Comparison of ENCODE assay signal across 15 mouse cellular contexts in genomic region chr10:13292026-13292425, GRCm38 (mm10).
"Had no signal": no experiment of that assay in that cellular context is flagged by ENCODE, and none has a peak within 500 bp of the region (broad histone marks: within the 10 kb centered on the region; RNA-seq: fewer than 3 reads in every experiment).

No protein-coding gene starts in this region.

- ATAC-seq: liver, embryonic 12.5 days; midbrain, embryonic 16.5 days had no signal

- H3K4me1 ChIP-seq: liver, embryonic 12.5 days; midbrain, embryonic 12.5 days had no signal

- H3K9ac ChIP-seq: kidney, embryonic 15.5 days; limb, embryonic 15.5 days; liver, embryonic 12.5 days; lung, embryonic 14.5 days; midbrain, embryonic 12.5 days had no signal

- H3K9me3 ChIP-seq: kidney, embryonic 15.5 days; limb, embryonic 15.5 days; liver, embryonic 12.5 days; megakaryocyte, embryonic 14.5 days; midbrain, embryonic 12.5 days had no signal

- DNase-seq: kidney, adult 2 months; kidney, postnatal 14 days; lung, embryonic 14.5 days; lung, postnatal 10 days; lung, postnatal 4 days; right cerebral cortex, adult 18-20 months; right cerebral cortex, postnatal 25 days; thymus, postnatal 36 days had no signal

- H3K36me3 ChIP-seq: liver, embryonic 12.5 days; midbrain, embryonic 12.5 days had no signal

- H3K4me2 ChIP-seq: kidney, embryonic 15.5 days; limb, embryonic 15.5 days; liver, embryonic 12.5 days; lung, embryonic 14.5 days; midbrain, embryonic 12.5 days had no signal

- H3K27me3 ChIP-seq: kidney, embryonic 15.5 days; limb, embryonic 15.5 days; liver, embryonic 12.5 days; megakaryocyte, embryonic 14.5 days; midbrain, embryonic 12.5 days had no signal

- H3K27ac ChIP-seq: kidney, embryonic 15.5 days; left cerebral cortex, adult 2 months; limb, embryonic 15.5 days; liver, embryonic 12.5 days; midbrain, embryonic 12.5 days had no signal

- H3K4me3 ChIP-seq: kidney, embryonic 15.5 days; left cerebral cortex, adult 2 months; limb, embryonic 15.5 days; liver, embryonic 12.5 days; megakaryocyte, embryonic 14.5 days; midbrain, embryonic 12.5 days had no signal
